Mouse (Mus musculus) limb, embryonic 13.5 days (tissue): Measurements from ENCODE around the gene T2. TPM values are rescaled to one million over a fixed set of nuclear protein-coding genes. Genes with fewer than 3 reads are reported as not detected.

Experiments
- ATAC-seq: fragments of 200-750 bp; cut with Nextera tagmentation; 2 replicates; pipeline ENCODE4 v1.8.0; 2017; ENCODE audit warnings: low read depth, moderate number of reproducible peaks, moderate TSS enrichment; ENCODE audit not compliant: low FRiP score
- H3K27ac ChIP-seq: fragments of 300-500 bp; sonication (generic); 2 replicates; pipeline ENCODE4 v1.5.1; 2015; ENCODE audit warnings: inconsistent platforms, mild to moderate bottlenecking, moderate library complexity
- H3K27me3 ChIP-seq: fragments of 300-500 bp; sonication (generic); 2 replicates; pipeline ENCODE4 v1.6.1; 2015; ENCODE audit warnings: mild to moderate bottlenecking, inconsistent platforms
- H3K36me3 ChIP-seq: fragments of 300-500 bp; sonication (generic); 2 replicates; pipeline ENCODE4 v1.6.1; 2015; ENCODE audit warnings: inconsistent platforms, mild to moderate bottlenecking, moderate library complexity
- H3K4me1 ChIP-seq: fragments of 300-500 bp; sonication (generic); 2 replicates; pipeline ENCODE4 v1.6.1; 2015; ENCODE audit warnings: inconsistent platforms
- H3K4me2 ChIP-seq: fragments of 300-500 bp; sonication (generic); replicated peaks from 2 replicates; pipeline ENCODE4 v1.6.1; 2015; ENCODE audit warnings: inconsistent platforms, mild to moderate bottlenecking, moderate library complexity
- H3K4me3 ChIP-seq: fragments of 300-500 bp; sonication (generic); 2 replicates; pipeline ENCODE4 v1.5.1; 2015; ENCODE audit warnings: moderate library complexity, mild to moderate bottlenecking, inconsistent platforms
- H3K9ac ChIP-seq: fragments of 300-500 bp; sonication (generic); 2 replicates; pipeline ENCODE4 v1.6.1; 2015; ENCODE audit warnings: mild to moderate bottlenecking, inconsistent platforms
- H3K9me3 ChIP-seq: fragments of 300-500 bp; sonication (generic); 2 replicates; pipeline ENCODE4 v1.6.1; 2016; ENCODE audit warnings: inconsistent platforms
- WGBS: fragments of 180-500 bp; shearing (Covaris S2); methylation state at CpG from one replicate; pipeline ENCODE4 v1.1.7; 2015; 5-methylcytosine and 5-hydroxymethylcytosine counted together
- polyA plus RNA-seq: library from polyadenylated mRNA; unstranded; fragments of >200 nt; fragmentation: Nextera tagmentation; extraction: Ambion mirVana; gene quantifications from 2 replicates; pipeline ENCODE4 v1.2.1, GENCODE M21; 2015

T2 gene
- polyA plus RNA-seq, 1 experiment from 2014 or later, result 1.3 TPM

GRCm38 (mm10) chr17:8341360-8341963 lies 14.3 kb upstream of the T2 start:
- WGBS, result 11% methylated on average over 46 of the region's 46 CpGs
- ATAC-seq, result peak; percentile 46; the same call in 1 of the 2 replicates
- Histone ChIP-seq H3K9ac (peak overlapping the region; percentile 68), H3K4me2 (peak overlapping the region; percentile 99), H3K36me3 (no peaks in the 10 kb centered on the region), H3K27ac (no peak overlapping the region), H3K4me1 (peaks cover 16% of the 10 kb centered on the region), H3K27me3 (peaks cover 57% of the 10 kb centered on the region), H3K4me3 (peak overlapping the region; percentile 60), H3K9me3 (no peaks in the 10 kb centered on the region)

GRCm38 (mm10) chr17:8342706-8343105 lies 13.1 kb upstream of the T2 start:
- Histone ChIP-seq H3K36me3 (no peaks in the 10 kb centered on the region), H3K4me2 (no peak overlapping the region), H3K4me1 (peaks cover 16% of the 10 kb centered on the region), H3K9me3 (no peaks in the 10 kb centered on the region), H3K4me3 (no peak overlapping the region), H3K27ac (no peak overlapping the region), H3K27me3 (peaks cover 57% of the 10 kb centered on the region), H3K9ac (no peak overlapping the region)
- 38% methylated on average over 5 of the region's 5 CpGs for WGBS
- no peak for ATAC-seq

GRCm38 (mm10) chr17:8343416-8343815 lies 12.4 kb upstream of the T2 start:
- H3K36me3 ChIP-seq, result no peaks in the 10 kb centered on the region
- no peaks in the 10 kb centered on the region for H3K9me3 ChIP-seq
- H3K9ac ChIP-seq, result no peak overlapping the region
- H3K4me3 ChIP-seq, result no peak overlapping the region
- peaks cover 54% of the 10 kb centered on the region for H3K27me3 ChIP-seq
- peaks cover 16% of the 10 kb centered on the region for H3K4me1 ChIP-seq
- WGBS, result 68% methylated on average over 6 of the region's 6 CpGs
- no peak overlapping the region for H3K27ac ChIP-seq
- ATAC-seq, result no peak
- H3K4me2 ChIP-seq, result no peak overlapping the region

GRCm38 (mm10) chr17:8347765-8348285 lies 8.0 kb upstream of the T2 start:
- H3K9ac ChIP-seq, result no peak overlapping the region
- no peak for ATAC-seq
- H3K36me3 ChIP-seq, result no peaks in the 10 kb centered on the region
- 81% methylated on average over 5 of the region's 5 CpGs for WGBS
- no peaks in the 10 kb centered on the region for H3K9me3 ChIP-seq
- no peak overlapping the region for H3K4me2 ChIP-seq
- no peak overlapping the region for H3K27ac ChIP-seq
- peaks cover 10% of the 10 kb centered on the region for H3K27me3 ChIP-seq
- H3K4me1 ChIP-seq, result no peaks in the 10 kb centered on the region
- H3K4me3 ChIP-seq, result no peak overlapping the region

GRCm38 (mm10) chr17:8348941-8349340 lies 6.9 kb upstream of the T2 start:
- Histone ChIP-seq H3K9ac (no peak overlapping the region), H3K27me3 (peaks cover 1% of the 10 kb centered on the region; the same call in 1 of the 2 replicates), H3K9me3 (no peaks in the 10 kb centered on the region), H3K36me3 (no peaks in the 10 kb centered on the region), H3K27ac (no peak overlapping the region), H3K4me3 (no peak overlapping the region), H3K4me1 (no peaks in the 10 kb centered on the region), H3K4me2 (no peak overlapping the region)
- ATAC-seq, result no peak
- WGBS, result 86% methylated on average over 4 of the region's 4 CpGs

- H3K4me3 ChIP-seq, result no peak overlapping the region
- no peaks in the 10 kb centered on the region for H3K9me3 ChIP-seq
- H3K36me3 ChIP-seq, result no peaks in the 10 kb centered on the region
- H3K27ac ChIP-seq, result no peak overlapping the region
- H3K9ac ChIP-seq, result no peak overlapping the region
- 89% methylated on average over 7 of the region's 7 CpGs for WGBS
- no peaks in the 10 kb centered on the region for H3K27me3 ChIP-seq
- no peak overlapping the region for H3K4me2 ChIP-seq
- no peak for ATAC-seq
- H3K4me1 ChIP-seq, result no peaks in the 10 kb centered on the region
These were observed 4.7 kb upstream of the T2 start for GRCm38 (mm10) chr17:8351088-8351487.

GRCm38 (mm10) chr17:8357498-8357897 lies 1.7 kb downstream of the T2 start:
- no peak overlapping the region for H3K4me2 ChIP-seq
- H3K27ac ChIP-seq, result no peak overlapping the region
- H3K27me3 ChIP-seq, result no peaks in the 10 kb centered on the region
- WGBS, result 87% methylated on average over 6 of the region's 6 CpGs
- H3K9me3 ChIP-seq, result no peaks in the 10 kb centered on the region
- peaks cover 17% of the 10 kb centered on the region for H3K4me1 ChIP-seq
- H3K36me3 ChIP-seq, result no peaks in the 10 kb centered on the region
- no peak overlapping the region for H3K9ac ChIP-seq
- ATAC-seq, result no peak
- H3K4me3 ChIP-seq, result no peak overlapping the region

GRCm38 (mm10) chr17:8360876-8361275 lies 5.1 kb downstream of the T2 start:
- no peak overlapping the region for H3K9ac ChIP-seq
- ATAC-seq, result no peak
- 91% methylated on average over 5 of the region's 5 CpGs for WGBS
- H3K4me1 ChIP-seq, result peaks cover 21% of the 10 kb centered on the region
- 0 out of 2 replicates have a peak, but pooled peaks cover 4% of the 10 kb centered on the region for H3K27me3 ChIP-seq
- no peak overlapping the region for H3K27ac ChIP-seq
- no peaks in the 10 kb centered on the region for H3K36me3 ChIP-seq
- no peak overlapping the region for H3K4me3 ChIP-seq
- H3K4me2 ChIP-seq, result no peak overlapping the region
- no peaks in the 10 kb centered on the region for H3K9me3 ChIP-seq

- Histone ChIP-seq H3K36me3 (no peaks in the 10 kb centered on the region), H3K27me3 (0 out of 2 replicates have a peak, but pooled peaks cover 4% of the 10 kb centered on the region), H3K27ac (no peak overlapping the region), H3K9ac (no peak overlapping the region), H3K9me3 (no peaks in the 10 kb centered on the region), H3K4me2 (no peak overlapping the region), H3K4me3 (no peak overlapping the region), H3K4me1 (peaks cover 22% of the 10 kb centered on the region)
- no peak for ATAC-seq
- 65% methylated on average over 10 of the region's 10 CpGs for WGBS
These were observed 5.7 kb downstream of the T2 start for GRCm38 (mm10) chr17:8361281-8362103.

- Histone ChIP-seq H3K9me3 (no peaks in the 10 kb centered on the region), H3K4me3 (peak overlapping the region; percentile 5; the same call in 1 of the 2 replicates), H3K4me1 (peaks cover 50% of the 10 kb centered on the region), H3K36me3 (no peaks in the 10 kb centered on the region), H3K27ac (peak overlapping the region; percentile 63), H3K27me3 (0 out of 2 replicates have a peak, but pooled peaks cover 4% of the 10 kb centered on the region), H3K4me2 (peak overlapping the region; percentile 48), H3K9ac (no peak overlapping the region)
- 13% methylated on average over 20 of the region's 20 CpGs for WGBS
- 0 out of 2 replicates have a peak, but pooled peaks have one; percentile 2 for ATAC-seq
These were observed 12.0 kb downstream of the T2 start for GRCm38 (mm10) chr17:8367514-8368480.

- Histone ChIP-seq H3K27ac (no peak overlapping the region), H3K9me3 (no peaks in the 10 kb centered on the region), H3K9ac (no peak overlapping the region), H3K4me1 (peaks cover 49% of the 10 kb centered on the region), H3K4me3 (no peak overlapping the region), H3K27me3 (0 out of 2 replicates have a peak, but pooled peaks cover 4% of the 10 kb centered on the region), H3K36me3 (no peaks in the 10 kb centered on the region), H3K4me2 (no peak overlapping the region)
- no peak for ATAC-seq
- WGBS, result 32% methylated on average over 8 of the region's 8 CpGs
These were observed 12.8 kb downstream of the T2 start for GRCm38 (mm10) chr17:8368570-8368969.
